Mouse (Mus musculus): ENCODE results near the gene Rpgrip1l. TPM values are rescaled to one million over a fixed set of nuclear protein-coding genes. Genes with fewer than 3 reads are reported as not detected.

Rpgrip1l gene
- polyA plus RNA-seq, 1 experiment, result 6.3 TPM

DNA sequence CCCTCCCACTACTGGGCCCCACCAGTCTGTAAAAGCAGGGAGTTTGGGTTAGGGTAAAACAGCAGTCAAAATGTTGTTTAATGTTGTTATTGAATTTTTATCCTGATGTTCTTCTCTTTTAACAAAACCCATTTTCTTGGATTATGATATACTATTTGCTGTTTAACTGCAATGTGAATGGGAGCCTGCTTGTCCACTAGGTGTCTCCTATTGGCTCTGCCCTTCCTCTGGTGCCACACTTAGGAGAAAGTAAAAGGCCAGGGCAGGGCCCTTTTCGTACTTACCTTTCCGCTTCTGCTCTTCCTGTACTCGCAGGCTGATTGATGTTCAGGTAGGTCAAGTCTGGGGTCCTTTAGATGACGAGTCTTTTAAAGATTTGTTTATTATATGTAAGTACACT lies 40.8 kb upstream of the Rpgrip1l start:
- H3K27ac ChIP-seq (ENCODE audit: insufficient read depth, low read length), result no peak overlapping the region
- H3K4me3 ChIP-seq (replicated peaks; ENCODE audit: insufficient read depth, low read depth, low read length), result no peak overlapping the region
- WGBS, result 91% methylated on average over 4 of the region's 4 CpGs
- TF ChIP-seq CTCF (IDR thresholded peaks at IDR 0.05; ENCODE audit: borderline replicate concordance, insufficient read depth, low read depth, low read length) (peak; percentile 15; the same call in 1 of the 2 replicates), POLR2A (IDR thresholded peaks at IDR 0.05; ENCODE audit: borderline replicate concordance, insufficient read depth, low read length) (no peak)
- DNase-seq, result no peak
- no peaks in the 10 kb centered on the region for H3K27me3 ChIP-seq (ENCODE audit: control insufficient read depth, insufficient read depth, low read length)
- H3K4me1 ChIP-seq (ENCODE audit: control insufficient read depth, insufficient read depth, low read length), result peaks cover 25% of the 10 kb centered on the region

DNA sequence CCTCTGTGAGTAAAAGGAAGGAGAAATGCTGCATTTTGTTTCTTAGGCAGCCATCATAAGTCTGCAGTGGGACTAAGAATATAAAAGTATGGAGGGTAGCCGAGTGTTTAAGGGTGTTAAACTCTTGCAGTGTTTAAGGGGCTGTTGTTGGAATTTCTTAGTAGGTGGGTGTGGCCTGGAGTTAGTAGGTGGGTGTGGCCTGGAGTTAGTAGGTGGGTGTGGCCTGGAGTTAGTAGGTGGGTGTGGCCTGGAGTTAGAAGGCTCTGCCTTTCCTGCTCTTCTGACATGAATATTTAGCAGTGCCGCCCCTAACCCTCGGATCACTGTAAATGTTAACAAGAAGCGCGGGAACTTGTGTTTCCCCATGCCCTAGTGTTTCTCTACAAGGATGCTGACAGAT lies 40.0 kb upstream of the Rpgrip1l start:
- 89% methylated on average over 5 of the region's 5 CpGs for WGBS
- TF ChIP-seq CTCF (IDR thresholded peaks at IDR 0.05; ENCODE audit: borderline replicate concordance, insufficient read depth, low read depth, low read length) (no peak), POLR2A (IDR thresholded peaks at IDR 0.05; ENCODE audit: borderline replicate concordance, insufficient read depth, low read length) (no peak)
- H3K27ac ChIP-seq (ENCODE audit: insufficient read depth, low read length), result no peak overlapping the region
- no peak overlapping the region for H3K4me3 ChIP-seq (replicated peaks; ENCODE audit: insufficient read depth, low read depth, low read length)
- peaks cover 20% of the 10 kb centered on the region for H3K4me1 ChIP-seq (ENCODE audit: control insufficient read depth, insufficient read depth, low read length)
- no peaks in the 10 kb centered on the region for H3K27me3 ChIP-seq (ENCODE audit: control insufficient read depth, insufficient read depth, low read length)
- no peak for DNase-seq

DNA sequence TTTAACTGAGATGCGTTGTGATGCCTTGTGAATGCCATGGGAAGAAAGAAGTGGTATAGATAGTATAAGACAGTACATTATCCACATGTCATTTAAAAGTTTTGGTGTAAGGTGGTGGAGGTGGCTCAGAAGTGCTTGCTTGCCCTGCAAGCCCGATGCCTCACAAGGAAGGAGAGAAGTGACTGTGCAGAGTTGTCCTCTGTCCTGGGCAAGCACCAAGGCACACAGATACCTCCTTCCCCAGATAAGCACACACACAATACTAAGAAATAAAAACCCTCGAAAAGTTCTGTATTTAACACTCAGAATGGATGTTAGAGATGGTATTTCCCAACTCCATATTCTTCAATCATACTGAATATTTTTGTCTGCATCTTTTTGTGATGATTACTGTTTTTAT lies 39.5 kb upstream of the Rpgrip1l start:
- H3K27me3 ChIP-seq (ENCODE audit: control insufficient read depth, insufficient read depth, low read length), result no peaks in the 10 kb centered on the region
- H3K27ac ChIP-seq (ENCODE audit: insufficient read depth, low read length), result no peak overlapping the region
- TF ChIP-seq CTCF (IDR thresholded peaks at IDR 0.05; ENCODE audit: borderline replicate concordance, insufficient read depth, low read depth, low read length) (no peak), POLR2A (IDR thresholded peaks at IDR 0.05; ENCODE audit: borderline replicate concordance, insufficient read depth, low read length) (no peak)
- H3K4me1 ChIP-seq (ENCODE audit: control insufficient read depth, insufficient read depth, low read length), result peaks cover 17% of the 10 kb centered on the region
- no peak overlapping the region for H3K4me3 ChIP-seq (replicated peaks; ENCODE audit: insufficient read depth, low read depth, low read length)
- no peak for DNase-seq
- 96% methylated on average over 3 of the region's 3 CpGs for WGBS

DNA sequence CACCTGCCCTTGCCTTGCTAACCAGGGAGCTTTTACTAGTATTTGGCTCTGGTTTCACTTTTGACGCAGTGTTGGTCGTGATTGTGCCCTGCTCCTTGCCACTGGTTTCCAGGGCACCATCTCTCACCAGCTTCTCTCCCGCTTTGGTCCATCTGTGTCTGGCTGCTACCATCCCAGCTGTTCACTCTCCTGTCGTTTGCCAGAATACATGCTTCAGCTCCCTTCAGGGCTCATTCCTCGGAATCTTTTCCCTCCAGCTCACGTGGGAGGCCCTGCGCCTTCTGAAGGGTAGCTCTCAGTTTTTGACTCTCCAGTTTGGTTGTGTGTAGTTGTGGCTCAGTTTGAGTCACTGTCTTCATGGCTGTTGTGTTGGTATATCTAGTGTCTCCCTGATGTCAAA lies 37.6 kb upstream of the Rpgrip1l start:
- H3K27ac ChIP-seq (ENCODE audit: insufficient read depth, low read length), result no peak overlapping the region
- no peak for TF ChIP-seq POLR2A (IDR thresholded peaks at IDR 0.05; ENCODE audit: borderline replicate concordance, insufficient read depth, low read length)
- no peak for TF ChIP-seq CTCF (IDR thresholded peaks at IDR 0.05; ENCODE audit: borderline replicate concordance, insufficient read depth, low read depth, low read length)
- 17% methylated on average over 7 of the region's 7 CpGs for WGBS
- peak in 1 of 2 experiments; percentile 10 for DNase-seq
- no peak overlapping the region for H3K4me3 ChIP-seq (replicated peaks; ENCODE audit: insufficient read depth, low read depth, low read length)
- no peaks in the 10 kb centered on the region for H3K27me3 ChIP-seq (ENCODE audit: control insufficient read depth, insufficient read depth, low read length)
- peaks cover 16% of the 10 kb centered on the region for H3K4me1 ChIP-seq (ENCODE audit: control insufficient read depth, insufficient read depth, low read length)

DNA sequence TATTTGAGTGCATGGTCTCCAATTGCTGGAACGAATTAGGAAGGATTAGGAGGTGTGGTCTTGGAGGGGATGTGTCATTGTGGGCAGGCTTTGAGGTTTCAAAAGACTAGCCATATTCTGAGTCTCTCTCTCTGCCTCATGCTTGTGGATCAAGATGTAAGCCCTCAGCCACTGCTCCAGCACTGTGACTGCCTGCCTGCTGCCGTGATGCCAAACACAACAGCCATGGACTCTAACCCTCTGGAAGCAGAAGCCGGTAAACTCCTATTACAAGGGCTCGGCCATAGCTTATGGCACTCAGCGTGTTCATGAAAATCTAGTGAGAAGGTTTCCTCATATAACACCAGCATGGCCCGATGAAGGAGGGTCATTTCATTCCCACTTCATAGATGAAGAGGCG lies 36.8 kb upstream of the Rpgrip1l start:
- no peak for DNase-seq
- Histone ChIP-seq H3K27ac (ENCODE audit: insufficient read depth, low read length) (no peak overlapping the region), H3K27me3 (ENCODE audit: control insufficient read depth, insufficient read depth, low read length) (no peaks in the 10 kb centered on the region), H3K4me3 (replicated peaks; ENCODE audit: insufficient read depth, low read depth, low read length) (no peak overlapping the region), H3K4me1 (ENCODE audit: control insufficient read depth, insufficient read depth, low read length) (peaks cover 10% of the 10 kb centered on the region)
- WGBS, result 85% methylated on average over 7 of the region's 7 CpGs
- TF ChIP-seq CTCF (IDR thresholded peaks at IDR 0.05; ENCODE audit: borderline replicate concordance, insufficient read depth, low read depth, low read length), result no peak
- TF ChIP-seq POLR2A (IDR thresholded peaks at IDR 0.05; ENCODE audit: borderline replicate concordance, insufficient read depth, low read length), result no peak

DNA sequence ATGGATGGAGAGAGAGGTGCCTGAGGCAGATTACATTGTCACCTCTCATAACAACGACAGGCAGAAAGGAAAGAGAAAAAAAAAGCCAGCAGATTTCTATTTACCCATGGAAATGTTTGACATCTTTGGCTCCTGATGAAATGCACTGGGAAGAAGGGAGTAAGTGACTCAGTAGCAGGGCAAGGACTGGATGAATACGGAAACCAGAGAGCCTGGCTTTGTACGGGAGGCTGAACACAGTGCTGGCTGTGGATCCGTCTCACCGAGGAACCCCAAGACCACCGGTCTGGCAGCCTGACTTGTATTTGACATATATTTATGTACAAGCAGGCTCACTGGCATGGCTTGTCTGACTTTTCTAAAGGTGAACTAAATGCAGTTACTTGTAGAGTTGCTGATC lies 34.5 kb upstream of the Rpgrip1l start:
- H3K4me1 ChIP-seq (ENCODE audit: control insufficient read depth, insufficient read depth, low read length), result peaks cover 8% of the 10 kb centered on the region
- DNase-seq, result no peak
- H3K27me3 ChIP-seq (ENCODE audit: control insufficient read depth, insufficient read depth, low read length), result no peaks in the 10 kb centered on the region
- no peak overlapping the region for H3K4me3 ChIP-seq (replicated peaks; ENCODE audit: insufficient read depth, low read depth, low read length)
- TF ChIP-seq POLR2A (IDR thresholded peaks at IDR 0.05; ENCODE audit: borderline replicate concordance, insufficient read depth, low read length), result no peak
- no peak for TF ChIP-seq CTCF (IDR thresholded peaks at IDR 0.05; ENCODE audit: borderline replicate concordance, insufficient read depth, low read depth, low read length)
- WGBS, result 58% methylated on average over 6 of the region's 6 CpGs
- H3K27ac ChIP-seq (ENCODE audit: insufficient read depth, low read length), result no peak overlapping the region

DNA sequence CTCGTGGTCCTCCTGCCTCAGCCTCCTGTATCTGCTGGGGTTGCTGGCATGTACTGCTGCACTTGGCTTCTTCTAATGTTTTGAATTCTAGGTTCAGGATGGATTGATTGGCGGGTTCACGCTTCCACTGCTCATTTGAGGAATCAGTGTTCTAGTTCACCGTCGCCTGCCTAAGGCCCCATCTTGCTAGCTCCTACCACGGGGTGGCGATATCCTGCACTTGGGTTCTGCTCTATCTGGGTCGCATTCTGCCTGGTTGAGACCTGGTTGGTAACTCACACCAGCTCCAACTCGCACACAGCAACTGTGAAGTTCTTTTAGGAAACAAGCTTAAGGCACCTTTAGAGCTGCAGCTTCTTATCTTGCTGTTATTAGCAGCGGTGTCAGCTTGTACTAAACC lies 34.1 kb upstream of the Rpgrip1l start:
- H3K4me3 ChIP-seq (replicated peaks; ENCODE audit: insufficient read depth, low read depth, low read length), result no peak overlapping the region
- 88% methylated on average over 10 of the region's 10 CpGs for WGBS
- peak in 1 of 2 experiments; percentile 10 for DNase-seq
- H3K4me1 ChIP-seq (ENCODE audit: control insufficient read depth, insufficient read depth, low read length), result peaks cover 8% of the 10 kb centered on the region
- no peak overlapping the region for H3K27ac ChIP-seq (ENCODE audit: insufficient read depth, low read length)
- TF ChIP-seq CTCF (IDR thresholded peaks at IDR 0.05; ENCODE audit: borderline replicate concordance, insufficient read depth, low read depth, low read length), result no peak
- no peak for TF ChIP-seq POLR2A (IDR thresholded peaks at IDR 0.05; ENCODE audit: borderline replicate concordance, insufficient read depth, low read length)
- no peaks in the 10 kb centered on the region for H3K27me3 ChIP-seq (ENCODE audit: control insufficient read depth, insufficient read depth, low read length)

DNA sequence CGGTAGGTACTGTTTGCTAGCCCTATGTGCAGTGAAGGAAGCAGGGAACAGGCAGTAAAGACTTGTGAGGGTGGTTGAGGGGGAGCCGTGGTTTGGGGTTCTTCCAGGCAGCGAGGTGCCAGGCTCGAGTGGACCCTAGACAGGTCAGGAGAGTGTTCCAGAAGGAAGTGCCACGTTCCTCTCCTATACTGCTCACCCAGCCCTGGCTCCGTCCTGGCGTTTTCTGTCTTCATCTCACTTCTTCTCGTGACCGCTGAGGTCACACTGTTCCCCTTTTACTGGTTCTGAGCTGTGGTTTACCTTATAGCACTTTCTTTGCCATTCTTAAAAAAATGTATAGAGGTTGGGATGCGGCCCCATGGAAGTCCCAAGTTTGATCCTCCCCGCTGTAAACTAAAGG lies 31.6 kb upstream of the Rpgrip1l start:
- 88% methylated on average over 11 of the region's 11 CpGs for WGBS
- Histone ChIP-seq H3K4me1 (ENCODE audit: control insufficient read depth, insufficient read depth, low read length) (no peaks in the 10 kb centered on the region), H3K27me3 (ENCODE audit: control insufficient read depth, insufficient read depth, low read length) (no peaks in the 10 kb centered on the region), H3K4me3 (replicated peaks; ENCODE audit: insufficient read depth, low read depth, low read length) (no peak overlapping the region), H3K27ac (ENCODE audit: insufficient read depth, low read length) (no peak overlapping the region)
- DNase-seq, result no peak
- TF ChIP-seq POLR2A (IDR thresholded peaks at IDR 0.05; ENCODE audit: borderline replicate concordance, insufficient read depth, low read length) (no peak), CTCF (IDR thresholded peaks at IDR 0.05; ENCODE audit: borderline replicate concordance, insufficient read depth, low read depth, low read length) (no peak)

Measured in cerebellum, adult 2 months (tissue).